Mouse (Mus musculus) G1E (cell line): Measurements from ENCODE around the gene Nectin2.

Experiments
- CTCF ChIP-seq: IDR thresholded peaks from 2 replicates; pipeline ENCODE4 v1.5.1; 2012; ENCODE audit warnings: low read depth, low read length, inconsistent platforms, mixed read lengths
- GATA1 ChIP-seq: IDR thresholded peaks from 2 replicates; pipeline ENCODE4 v1.6.1; 2012; ENCODE audit warnings: borderline replicate concordance, low read length, inconsistent platforms, mixed read lengths
- POLR2AphosphoS5 ChIP-seq: IDR thresholded peaks from 2 replicates; pipeline ENCODE4 v1.6.1; 2012; ENCODE audit warnings: low read depth, low read length, inconsistent platforms; ENCODE audit not compliant: insufficient replicate concordance

- no peak for TF ChIP-seq CTCF
- no peak for TF ChIP-seq POLR2AphosphoS5
- no peak for TF ChIP-seq GATA1
Measured at GRCm38 (mm10) chr7:19764581-19764980, 14.3 kb upstream of the Nectin2 start.
